Mouse (Mus musculus): Measurements from ENCODE around the gene Pex11g.
A peak's percentile ranks its signal among the peaks of the same experiment; 100 is the strongest.

The Pex11g gene

DNA sequence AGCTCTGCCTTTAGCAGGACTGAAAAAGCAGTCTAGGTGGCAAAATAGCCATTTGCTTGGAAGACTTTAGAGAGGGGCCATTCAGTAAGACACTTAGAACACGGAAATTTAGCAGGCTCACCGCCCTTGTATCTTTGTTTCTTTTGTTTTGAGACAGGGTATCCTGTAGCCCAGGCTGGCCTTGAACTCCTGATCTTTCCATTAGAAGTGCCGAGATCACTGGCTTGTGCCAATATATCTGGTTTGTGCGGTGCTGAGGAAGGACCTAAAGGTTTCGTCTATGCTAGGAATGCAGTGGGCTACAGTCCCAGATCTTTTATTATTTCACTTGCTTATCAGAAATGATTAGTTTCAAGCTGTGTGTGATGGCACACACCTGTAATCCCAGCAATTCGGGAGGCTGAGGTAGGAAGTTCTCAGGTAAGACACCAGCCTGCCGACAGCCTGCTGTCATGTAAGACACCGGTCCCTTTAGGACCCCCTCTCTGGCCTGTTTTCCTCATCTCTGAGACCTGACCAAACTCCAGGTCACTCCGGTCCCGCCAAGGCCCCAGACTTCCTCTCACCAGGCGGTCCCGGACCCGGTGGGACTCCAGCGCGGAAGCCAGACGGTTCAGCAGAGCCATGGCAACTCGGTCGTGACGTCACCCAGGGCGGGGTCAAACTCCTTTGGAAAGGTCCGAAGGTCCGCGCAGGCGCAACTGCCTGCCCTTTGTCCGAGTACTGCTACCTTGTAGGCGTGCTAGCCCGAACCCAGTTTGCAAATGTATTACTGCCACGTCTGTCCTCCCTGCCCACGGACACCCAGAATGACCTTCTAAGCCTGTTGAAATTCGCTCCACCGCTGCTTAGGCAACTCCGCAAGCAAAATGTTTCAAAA, at the start of gene Pex11g:
Gene Pex11g (minus strand): TSS at position 675 of the 880 bp plus-strand sequence.
- peak; percentile 97 for DNase-seq (ENCODE audit: low read depth, low spot score)

DNA sequence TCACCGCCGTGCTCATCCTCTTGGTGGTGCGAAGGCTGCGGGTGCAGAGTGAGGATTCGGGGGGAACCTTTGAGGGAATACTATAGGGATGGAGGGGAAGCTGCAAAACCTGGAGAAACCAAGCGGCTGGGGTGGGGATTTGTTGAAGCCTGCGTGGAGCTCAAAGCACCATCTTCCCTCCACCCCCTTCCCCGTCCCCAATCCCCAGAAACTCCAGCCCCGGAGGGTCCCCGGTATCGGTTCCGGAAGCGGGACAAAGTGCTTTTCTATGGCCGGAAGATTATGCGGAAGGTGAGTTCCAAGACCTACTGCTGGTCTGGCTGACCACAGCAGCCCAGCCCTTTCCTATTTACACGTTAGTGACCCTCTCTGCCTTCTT, 49.6 kb upstream of the Pex11g start:
- DNase-seq (ENCODE audit: low read depth, low spot score) = no peak

DNA sequence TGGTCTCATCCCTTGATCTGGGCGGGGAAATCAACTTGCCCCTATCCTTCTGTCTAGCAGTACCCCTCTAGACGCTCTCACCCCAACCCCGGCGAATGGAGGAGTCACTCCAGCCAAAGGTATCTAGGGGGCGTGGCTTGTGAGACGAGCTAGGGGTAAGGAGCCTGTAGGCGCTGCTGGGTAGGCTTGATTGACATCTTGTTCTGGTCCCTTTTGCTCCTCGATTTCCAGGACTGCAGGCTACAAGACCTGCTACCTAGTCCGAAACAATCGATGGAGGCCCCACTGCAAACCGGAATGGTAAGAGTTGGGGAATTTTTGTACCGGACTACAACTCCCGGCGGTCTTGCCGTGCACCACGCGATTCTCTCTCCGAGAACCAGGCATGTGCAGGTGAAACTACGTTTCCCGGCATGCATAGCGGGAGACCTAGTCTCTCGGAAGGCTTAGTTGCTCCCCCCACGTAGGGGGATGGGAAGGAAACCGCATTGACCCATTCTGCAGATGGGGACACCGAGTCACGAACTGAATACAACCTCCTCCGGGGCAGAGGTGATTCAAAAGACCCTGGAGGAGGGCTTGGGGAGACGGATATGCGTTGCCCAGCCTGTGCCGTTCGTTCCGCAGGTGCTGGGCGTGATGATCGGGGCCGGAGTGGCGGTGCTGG, 49.1 kb upstream of the Pex11g start:
- peak; percentile 85 for DNase-seq (ENCODE audit: low read depth, low spot score)

DNA sequence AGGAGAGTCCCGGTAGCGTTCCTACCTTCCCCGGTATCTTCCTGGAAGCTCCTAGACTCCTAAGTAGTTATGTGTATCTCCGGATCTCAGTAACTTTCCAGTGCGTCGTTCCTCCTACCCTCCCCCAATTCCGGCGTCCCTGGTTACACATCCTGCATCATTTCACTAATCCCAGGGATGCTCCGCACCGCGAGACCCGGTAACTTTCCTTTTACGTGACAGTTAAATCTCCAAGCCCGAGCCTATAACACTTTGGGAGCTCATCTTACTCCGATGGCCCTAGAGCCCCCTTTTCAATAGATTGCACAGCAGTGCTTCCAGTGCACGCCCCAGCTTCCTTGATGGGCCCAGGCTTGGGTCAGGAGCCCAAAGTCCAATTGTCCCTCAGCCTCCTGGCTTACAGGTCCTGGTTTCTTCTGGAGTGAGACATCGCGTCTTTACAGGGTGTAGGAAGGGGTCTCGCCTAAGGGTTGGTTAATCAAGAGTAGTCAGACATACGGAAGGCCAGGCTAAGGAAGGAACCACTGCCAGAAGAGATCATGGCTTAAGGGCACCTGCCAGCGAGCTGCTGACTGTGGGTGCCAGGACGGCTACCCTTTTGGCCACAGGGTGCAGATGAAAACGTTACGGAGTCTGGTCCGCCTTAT, 48.4 kb upstream of the Pex11g start:
- DNase-seq (ENCODE audit: low read depth, low spot score) = no peak

DNA sequence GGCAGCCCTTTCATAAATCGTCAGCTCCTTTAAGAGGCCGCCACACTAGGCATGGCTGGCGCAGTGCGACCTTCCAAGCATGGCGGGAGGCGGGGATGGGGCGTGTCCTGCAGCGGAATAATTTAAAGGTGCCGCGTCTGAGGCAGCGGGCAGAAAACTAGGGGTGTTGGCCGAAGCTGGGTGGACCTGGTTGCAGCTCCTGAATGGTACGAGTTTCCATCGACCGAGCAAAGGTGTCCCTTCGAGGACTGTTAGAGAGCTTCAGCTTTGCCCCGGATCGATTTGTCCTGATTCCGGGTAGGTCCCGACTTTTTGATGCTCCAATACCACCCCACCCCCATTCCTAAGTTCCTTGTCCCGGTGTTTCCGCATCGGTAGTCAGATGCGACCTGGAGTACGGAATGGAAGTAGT, 47.8 kb upstream of the Pex11g start, which contains the start of gene Pnpla6:
Gene Pnpla6 (plus strand): TSS at position 125 of the 412 bp plus-strand sequence.
- DNase-seq (ENCODE audit: low read depth, low spot score) = peak; percentile 67

DNA sequence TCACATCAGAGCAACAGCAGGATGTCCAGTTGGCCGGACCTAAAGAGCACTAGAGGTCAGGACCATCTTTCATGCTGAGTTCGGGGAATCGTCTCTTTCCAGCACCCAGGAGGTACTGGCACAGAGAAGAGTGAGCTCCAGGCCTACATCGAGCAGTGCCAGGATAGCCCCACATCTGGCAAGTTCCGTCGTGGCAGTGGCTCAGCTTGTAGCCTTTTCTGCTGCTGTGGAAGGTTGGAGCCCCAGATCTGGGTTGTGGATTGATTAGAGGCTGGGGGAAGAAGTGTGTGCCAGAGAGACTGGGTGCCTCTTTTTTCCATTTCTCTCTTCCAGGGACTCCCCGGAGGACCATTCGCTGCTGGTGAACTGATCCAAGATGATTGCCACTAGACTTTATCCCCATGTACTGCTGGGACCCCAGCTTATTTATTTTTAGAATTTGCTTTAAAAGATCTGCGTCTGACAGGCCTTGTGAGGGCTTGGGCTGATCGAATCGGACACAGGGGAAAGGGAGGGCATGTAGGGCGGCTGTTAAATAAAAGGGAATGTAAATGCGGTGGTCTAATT, 47.3 kb upstream of the Pex11g start:
- no peak for DNase-seq (ENCODE audit: low read depth, low spot score)

DNA sequence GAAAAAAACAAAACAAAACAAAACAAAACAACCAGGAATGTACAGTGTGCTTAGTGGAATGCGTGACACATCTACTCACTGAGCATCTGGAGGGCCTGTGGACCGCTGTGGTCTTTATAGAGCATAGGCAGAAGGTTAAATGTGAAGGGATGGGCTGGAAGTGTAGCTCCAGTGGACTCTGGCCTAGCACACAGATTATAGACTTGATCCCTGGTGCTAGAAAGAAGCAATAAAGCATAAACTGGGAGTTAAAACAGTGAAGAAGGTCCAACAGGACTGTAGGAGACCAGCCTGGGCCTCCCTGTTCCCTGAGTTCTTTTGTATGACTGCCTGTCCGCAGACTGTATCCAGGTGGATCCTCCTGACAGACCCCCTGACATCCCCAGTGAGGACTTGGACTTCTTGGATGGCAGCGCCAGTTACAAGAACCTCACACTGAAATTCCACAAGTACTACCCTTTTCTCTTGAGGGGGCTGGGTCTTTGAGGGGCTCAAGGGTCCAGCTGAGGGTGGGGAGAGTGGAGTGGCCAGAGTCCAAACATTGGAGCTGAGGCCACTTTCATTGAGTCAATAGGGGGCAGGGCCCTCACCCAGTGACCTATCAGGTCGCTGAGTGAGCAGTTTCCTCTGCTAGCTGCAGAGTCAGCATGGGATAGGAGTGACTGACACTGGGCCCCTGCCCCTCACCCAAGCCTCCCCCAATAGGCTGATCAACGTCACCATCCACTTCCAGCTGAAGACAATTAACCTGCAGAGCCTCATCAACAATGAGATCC, 40.7 kb upstream of the Pex11g start:
- no peak for DNase-seq (ENCODE audit: low read depth, low spot score)

DNA sequence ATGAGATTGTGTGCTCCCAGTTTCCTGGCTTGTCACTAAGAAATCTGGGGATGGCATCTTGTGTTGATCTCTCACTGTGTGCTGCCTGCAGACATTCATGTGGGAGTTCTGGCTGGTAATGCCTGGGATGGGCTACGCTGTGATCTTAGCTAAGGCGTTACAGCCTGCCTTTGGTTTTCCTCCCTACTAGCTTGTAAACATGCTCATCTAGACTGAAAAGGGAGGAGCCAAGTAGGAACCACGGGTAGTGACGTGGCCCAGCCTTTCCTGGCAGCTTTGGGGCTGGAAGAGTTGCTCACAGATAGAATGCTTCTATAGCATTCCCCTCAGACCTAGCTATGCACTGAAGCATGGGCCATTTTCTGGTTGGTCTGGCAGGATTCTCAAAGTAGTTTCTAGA, 34.7 kb upstream of the Pex11g start:
- no peak for DNase-seq (ENCODE audit: low read depth, low spot score)

DNA sequence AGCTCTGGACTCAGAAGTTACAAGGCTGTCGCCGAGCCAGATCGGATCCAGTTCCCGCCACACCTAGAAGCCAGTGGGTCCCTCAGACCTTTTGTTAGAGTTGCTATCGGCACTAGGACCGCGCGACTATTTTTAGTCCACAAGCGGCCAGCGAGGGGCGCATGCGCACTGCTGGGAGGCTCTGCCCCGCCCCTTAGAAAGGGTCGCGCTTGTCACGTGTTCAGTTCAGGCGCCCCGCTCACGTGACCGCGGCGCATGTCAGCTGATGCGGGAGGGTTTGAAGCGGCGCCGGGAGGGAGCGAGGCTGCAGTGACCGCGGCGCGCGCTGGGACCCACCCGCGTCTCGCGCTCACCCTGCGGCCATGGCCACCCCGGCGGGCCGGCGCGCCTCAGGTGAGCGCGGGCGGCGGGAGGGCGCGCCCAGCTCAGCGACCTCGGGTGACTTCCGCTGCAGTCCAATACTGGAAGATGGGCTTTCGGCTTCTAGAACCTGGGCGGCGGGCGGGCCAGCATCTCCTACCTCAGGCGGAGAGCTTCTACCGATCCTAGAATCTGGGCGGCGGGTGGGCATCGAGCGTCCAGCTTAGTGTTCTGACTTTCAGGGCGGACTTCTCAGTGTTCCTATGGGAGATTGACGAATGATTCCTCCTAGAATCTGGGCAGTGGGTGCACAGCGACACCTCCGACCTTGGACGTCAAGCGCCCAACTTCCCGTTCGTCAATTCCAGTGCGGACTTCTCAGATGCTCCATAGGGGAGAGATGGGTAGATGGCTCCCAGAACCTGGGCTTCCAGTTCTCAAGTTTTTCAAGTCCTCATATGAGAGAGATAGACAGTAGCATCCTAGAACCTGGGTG, 33.0 kb upstream of the Pex11g start, which contains the start of gene Mcoln1:
Gene Mcoln1 (plus strand): TSS at position 223 of the 856 bp plus-strand sequence.
- DNase-seq (ENCODE audit: low read depth, low spot score) = peak; percentile 99

DNA sequence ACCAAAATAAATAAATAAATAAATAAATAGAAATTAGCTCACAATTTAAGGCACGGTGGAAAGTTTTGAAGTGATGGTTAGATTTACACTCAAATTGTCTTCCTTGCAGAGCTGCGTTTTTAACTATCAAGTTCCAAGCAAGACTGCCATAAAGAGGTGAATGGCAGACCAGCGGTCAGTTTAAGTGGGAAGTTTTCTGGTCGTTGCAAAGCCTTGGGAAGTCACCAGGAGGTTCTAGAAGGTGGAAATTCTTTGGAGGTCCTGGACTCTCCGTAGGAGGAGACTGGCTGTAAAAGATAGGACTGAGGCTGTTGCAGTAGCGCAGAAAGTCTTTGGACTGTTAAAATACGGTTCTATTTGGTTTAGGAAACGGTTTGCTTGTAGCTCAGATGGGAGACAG, 32.3 kb upstream of the Pex11g start:
- no peak for DNase-seq (ENCODE audit: low read depth, low spot score)

DNA sequence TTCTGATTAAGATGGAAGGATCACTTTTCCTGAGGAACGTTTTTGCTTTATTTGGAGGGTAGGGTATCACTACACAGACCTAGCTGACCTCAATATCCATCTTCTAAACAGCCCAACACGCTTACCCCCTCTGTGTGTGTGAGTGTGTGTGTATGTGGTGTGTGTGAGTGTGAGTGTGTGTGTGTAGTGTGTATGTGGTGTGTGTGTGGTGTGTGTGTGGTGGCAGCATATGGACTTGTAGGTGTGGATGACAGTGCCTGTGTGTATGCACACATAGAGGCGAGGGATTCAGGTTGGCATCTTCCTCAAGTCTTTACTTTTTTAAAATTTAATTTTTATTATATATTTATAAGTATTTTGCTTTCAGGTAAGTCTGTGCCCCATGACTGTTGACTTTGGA, 31.1 kb upstream of the Pex11g start:
- no peak for DNase-seq (ENCODE audit: low read depth, low spot score)

DNA sequence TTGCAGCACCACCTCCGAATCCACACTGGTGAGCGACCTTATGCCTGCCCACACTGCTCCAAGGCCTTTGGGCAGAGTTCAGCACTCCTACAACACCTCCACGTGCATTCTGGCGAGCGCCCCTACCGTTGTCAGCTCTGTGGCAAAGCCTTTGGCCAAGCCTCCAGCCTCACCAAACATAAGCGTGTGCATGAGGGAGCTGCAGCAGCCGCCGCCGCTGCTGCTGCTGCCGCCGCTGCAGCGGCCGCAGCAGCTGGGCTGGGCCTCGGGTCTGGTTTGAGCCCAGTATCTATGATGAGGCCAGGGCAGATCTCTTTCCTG, 28.9 kb upstream of the Pex11g start:
- DNase-seq (ENCODE audit: low read depth, low spot score) = no peak

DNA sequence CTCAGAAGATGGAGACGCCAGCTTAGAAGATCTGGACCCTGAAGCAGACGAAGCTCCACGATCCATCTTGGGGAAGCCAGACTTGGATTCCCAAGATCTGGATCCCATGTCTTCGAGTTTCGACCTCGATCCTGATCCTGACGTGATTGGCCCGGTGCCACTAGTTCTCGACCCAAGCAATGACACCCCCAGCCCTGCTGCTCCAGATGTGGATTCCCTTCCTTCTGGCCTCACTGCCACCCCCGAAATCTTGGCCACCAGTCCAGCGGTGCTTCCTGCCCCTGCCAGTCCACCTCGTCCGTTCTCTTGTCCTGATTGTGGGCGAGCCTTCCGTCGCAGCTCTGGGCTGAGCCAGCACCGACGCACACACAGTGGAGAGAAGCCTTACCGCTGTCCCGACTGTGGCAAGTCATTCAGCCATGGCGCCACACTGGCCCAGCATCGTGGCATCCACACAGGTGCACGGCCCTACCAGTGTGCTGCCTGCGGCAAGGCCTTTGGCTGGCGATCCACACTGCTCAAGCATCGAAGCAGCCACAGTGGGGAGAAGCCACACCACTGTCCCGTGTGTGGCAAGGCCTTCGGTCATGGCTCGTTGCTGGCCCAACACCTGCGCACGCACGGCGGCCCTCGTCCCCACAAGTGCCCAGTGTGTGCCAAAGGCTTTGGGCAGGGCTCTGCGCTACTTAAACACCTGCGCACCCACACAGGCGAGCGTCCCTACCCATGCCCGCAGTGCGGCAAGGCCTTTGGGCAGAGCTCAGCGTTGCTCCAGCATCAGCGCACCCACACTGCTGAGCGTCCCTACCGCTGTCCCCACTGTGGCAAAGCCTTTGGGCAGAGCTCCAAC, 28.3 kb upstream of the Pex11g start:
- DNase-seq (ENCODE audit: low read depth, low spot score) = no peak

DNA sequence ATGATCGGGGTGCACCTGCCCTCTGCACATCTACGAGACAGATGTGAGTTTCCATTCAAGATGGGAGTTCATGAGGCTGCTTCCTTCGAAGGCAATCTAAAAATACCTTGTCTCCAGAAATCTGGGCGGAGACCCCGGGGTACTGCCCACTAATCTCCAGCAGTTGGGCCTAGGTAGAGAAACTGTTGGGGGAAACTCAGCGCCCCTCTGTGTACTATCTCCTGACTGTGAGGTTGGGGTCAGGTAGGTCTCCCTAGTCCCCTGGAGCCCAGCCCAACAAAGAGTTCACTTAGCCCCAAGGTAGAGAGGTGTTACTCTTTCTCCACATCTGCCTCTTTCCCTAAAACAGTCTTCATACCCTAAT, 26.3 kb upstream of the Pex11g start:
- no peak for DNase-seq (ENCODE audit: low read depth, low spot score)

DNA sequence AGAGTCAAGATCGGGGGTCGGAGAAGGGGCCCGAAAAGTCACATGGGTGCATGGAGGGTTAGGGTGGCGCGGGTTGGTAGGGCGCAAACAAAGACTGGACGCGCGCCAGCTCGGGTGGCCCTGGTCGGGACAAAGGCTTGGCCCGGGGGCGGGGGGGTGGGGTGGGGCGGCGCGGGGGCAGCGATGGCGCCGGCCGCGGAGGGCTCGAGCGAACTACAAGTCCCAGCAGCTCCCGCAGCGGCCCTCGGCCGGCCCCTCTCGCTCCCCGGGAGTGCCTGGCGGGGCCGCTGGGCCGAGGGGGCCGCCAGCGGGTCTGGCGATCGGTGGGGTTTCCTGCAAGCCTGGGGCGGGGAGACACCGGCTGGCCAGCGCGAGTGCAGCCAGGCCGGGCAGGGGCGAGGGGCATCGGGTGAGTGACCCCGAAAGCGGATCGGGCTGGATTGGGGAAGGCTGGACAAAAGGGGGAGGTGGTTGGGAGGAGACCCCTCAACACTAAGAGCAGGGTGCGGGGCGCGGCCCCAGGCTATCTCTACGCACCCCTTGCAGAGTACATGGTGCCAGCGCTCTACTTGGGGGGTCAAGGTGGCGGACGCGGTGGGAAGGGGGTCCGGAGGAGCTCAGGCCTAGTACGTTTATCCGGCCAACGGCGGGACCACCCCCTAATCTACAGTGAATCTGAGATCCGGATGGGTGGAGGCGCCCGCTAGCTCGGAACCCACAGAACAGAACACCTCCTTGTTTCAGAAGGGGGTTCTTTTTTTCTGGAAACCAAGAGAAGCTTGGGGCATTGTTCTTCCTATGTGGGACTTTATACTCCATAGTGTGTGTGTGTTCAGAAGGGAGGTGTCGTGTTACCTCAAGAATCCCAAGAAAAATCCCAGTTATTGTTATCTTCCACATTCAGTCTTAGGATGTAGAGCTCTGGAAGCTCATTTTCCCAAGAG, 25.7 kb upstream of the Pex11g start, which contains the start of gene Zfp358:
Gene Zfp358 (plus strand): TSS at position 238 of the 944 bp plus-strand sequence.
- DNase-seq (ENCODE audit: low read depth, low spot score) = peak; percentile 63

DNA sequence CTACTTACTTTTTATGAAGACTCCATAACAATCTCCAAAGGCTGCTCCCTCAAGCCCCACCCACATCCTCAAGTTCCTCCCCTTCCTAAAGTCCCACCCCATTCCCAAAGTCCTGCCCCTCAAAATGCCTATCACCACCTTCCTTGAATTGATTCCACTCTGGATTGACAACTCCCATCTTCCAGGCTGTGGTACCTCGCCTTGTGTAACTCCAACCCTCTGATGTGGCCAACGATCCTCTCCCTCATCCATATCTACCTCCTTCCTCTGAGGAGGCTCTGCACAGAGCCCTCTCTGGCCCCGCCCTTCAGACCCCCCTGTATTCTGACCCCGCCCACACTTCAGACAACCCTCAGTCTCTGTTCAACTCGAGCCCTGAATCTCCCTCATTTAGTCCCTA, 17.7 kb upstream of the Pex11g start:
- DNase-seq (ENCODE audit: low read depth, low spot score) = no peak

DNA sequence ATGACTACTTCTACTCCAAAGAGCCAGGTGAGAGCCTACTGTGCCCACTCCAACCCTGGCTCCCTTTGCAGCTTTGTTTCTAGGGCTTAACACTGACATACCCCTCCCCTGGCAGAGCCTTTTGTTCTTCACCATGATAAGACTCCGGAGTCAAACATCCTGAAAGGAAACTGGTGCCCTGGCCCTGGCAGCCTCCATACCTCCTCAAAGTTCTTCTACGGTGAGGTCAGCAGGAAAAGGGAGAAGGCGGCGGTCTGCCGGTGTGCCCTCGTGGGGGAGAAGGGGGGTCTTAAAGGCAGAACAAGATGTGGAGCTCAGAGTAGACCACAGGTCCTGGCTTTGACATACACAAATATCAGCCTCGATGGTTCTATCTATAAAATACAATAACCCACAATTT, 16.1 kb upstream of the Pex11g start:
- no peak for DNase-seq (ENCODE audit: low read depth, low spot score)

DNA sequence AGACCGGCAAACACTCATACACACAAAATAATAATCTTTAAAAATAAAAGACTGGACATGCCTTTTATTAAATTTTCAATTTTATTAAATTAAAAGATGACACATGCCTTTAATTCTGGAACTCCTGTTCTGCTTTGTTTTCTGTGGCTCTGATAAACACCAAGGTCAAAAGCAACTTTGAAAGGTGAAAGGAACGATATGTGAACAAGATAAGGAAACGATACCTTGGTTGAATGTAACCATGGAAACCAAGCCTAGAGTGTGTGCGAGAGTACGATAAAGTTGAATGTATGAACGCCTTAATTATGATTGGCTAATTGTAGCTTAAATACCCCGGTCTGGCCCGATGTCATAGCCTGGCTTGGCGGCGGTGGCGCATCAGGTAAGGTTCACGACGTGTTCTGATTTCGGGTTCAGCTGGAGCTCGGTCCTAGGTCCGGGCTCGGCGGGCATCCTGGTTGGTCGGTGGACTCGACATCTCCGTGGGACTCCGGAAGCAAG, 14.8 kb upstream of the Pex11g start:
- DNase-seq (ENCODE audit: low read depth, low spot score) = no peak
